Mouse (Mus musculus): ENCODE measurements around the gene Ubald2. TPM values are rescaled to one million over a fixed set of nuclear protein-coding genes. Genes with fewer than 3 reads are reported as not detected.
A peak's percentile ranks its signal among the peaks of the same experiment; 100 is the strongest.
"Not testable (repeated sequence)": the region's sequence is repeated elsewhere in the genome, so short reads cannot be mapped to it uniquely, and the experiment has no call there.

Ubald2 gene
- polyA plus RNA-seq, 1 experiment = 63.2 TPM

- Histone ChIP-seq H3K27ac (ENCODE audit: insufficient read depth, low read length) (no peak overlapping the region), H3K4me1 (ENCODE audit: control insufficient read depth, insufficient read depth, low read length) (no peaks in the 10 kb centered on the region), H3K4me3 (ENCODE audit: insufficient read depth, low read length) (no peak overlapping the region)
- TF ChIP-seq POLR2A (IDR thresholded peaks at IDR 0.05; ENCODE audit: extremely low read depth, insufficient read depth, low read length) = no peak
- no peak for TF ChIP-seq CTCF (IDR thresholded peaks at IDR 0.05; ENCODE audit: extremely low read depth, insufficient read depth, low read length)
These were observed 13.9 kb downstream of the Ubald2 start for GRCm38 (mm10) chr11:116447822-116448221.

- Histone ChIP-seq H3K27ac (ENCODE audit: insufficient read depth, low read length) (no peak overlapping the region), H3K4me1 (ENCODE audit: control insufficient read depth, insufficient read depth, low read length) (no peaks in the 10 kb centered on the region), H3K4me3 (ENCODE audit: insufficient read depth, low read length) (no peak overlapping the region)
- TF ChIP-seq POLR2A (IDR thresholded peaks at IDR 0.05; ENCODE audit: extremely low read depth, insufficient read depth, low read length) (no peak), CTCF (IDR thresholded peaks at IDR 0.05; ENCODE audit: extremely low read depth, insufficient read depth, low read length) (no peak)
These were observed 15.4 kb downstream of the Ubald2 start for GRCm38 (mm10) chr11:116449341-116449740.

GRCm38 (mm10) chr11:116453889-116454288 lies 20.0 kb downstream of the Ubald2 start:
- TF ChIP-seq CTCF (IDR thresholded peaks at IDR 0.05; ENCODE audit: extremely low read depth, insufficient read depth, low read length) (no peak), POLR2A (IDR thresholded peaks at IDR 0.05; ENCODE audit: extremely low read depth, insufficient read depth, low read length) (no peak)
- Histone ChIP-seq H3K4me3 (ENCODE audit: insufficient read depth, low read length) (no peak overlapping the region), H3K4me1 (ENCODE audit: control insufficient read depth, insufficient read depth, low read length) (no peaks in the 10 kb centered on the region), H3K27ac (ENCODE audit: insufficient read depth, low read length) (no peak overlapping the region)

- Histone ChIP-seq H3K4me1 (ENCODE audit: control insufficient read depth, insufficient read depth, low read length) (no peaks in the 10 kb centered on the region), H3K27ac (ENCODE audit: insufficient read depth, low read length) (no peak overlapping the region), H3K4me3 (ENCODE audit: insufficient read depth, low read length) (no peak overlapping the region)
- no peak for TF ChIP-seq POLR2A (IDR thresholded peaks at IDR 0.05; ENCODE audit: extremely low read depth, insufficient read depth, low read length)
- TF ChIP-seq CTCF (IDR thresholded peaks at IDR 0.05; ENCODE audit: extremely low read depth, insufficient read depth, low read length) = no peak
These were observed 22.3 kb downstream of the Ubald2 start for GRCm38 (mm10) chr11:116456234-116456633.

GRCm38 (mm10) chr11:116459786-116460185 lies 25.9 kb downstream of the Ubald2 start:
- TF ChIP-seq CTCF (IDR thresholded peaks at IDR 0.05; ENCODE audit: extremely low read depth, insufficient read depth, low read length) = no peak
- TF ChIP-seq POLR2A (IDR thresholded peaks at IDR 0.05; ENCODE audit: extremely low read depth, insufficient read depth, low read length) = no peak
- no peak overlapping the region for H3K27ac ChIP-seq (ENCODE audit: insufficient read depth, low read length)
- H3K4me3 ChIP-seq (ENCODE audit: insufficient read depth, low read length) = no peak overlapping the region
- no peaks in the 10 kb centered on the region for H3K4me1 ChIP-seq (ENCODE audit: control insufficient read depth, insufficient read depth, low read length)

GRCm38 (mm10) chr11:116463338-116463737 lies 29.4 kb downstream of the Ubald2 start:
- Histone ChIP-seq H3K27ac (ENCODE audit: insufficient read depth, low read length) (no peak overlapping the region), H3K4me3 (ENCODE audit: insufficient read depth, low read length) (no peak overlapping the region), H3K4me1 (ENCODE audit: control insufficient read depth, insufficient read depth, low read length) (no peaks in the 10 kb centered on the region)
- TF ChIP-seq CTCF (IDR thresholded peaks at IDR 0.05; ENCODE audit: extremely low read depth, insufficient read depth, low read length) (no peak), POLR2A (IDR thresholded peaks at IDR 0.05; ENCODE audit: extremely low read depth, insufficient read depth, low read length) (no peak)

- TF ChIP-seq CTCF (IDR thresholded peaks at IDR 0.05; ENCODE audit: extremely low read depth, insufficient read depth, low read length) (peak; percentile 88), POLR2A (IDR thresholded peaks at IDR 0.05; ENCODE audit: extremely low read depth, insufficient read depth, low read length) (no peak)
- H3K4me1 ChIP-seq (ENCODE audit: control insufficient read depth, insufficient read depth, low read length) = no peaks in the 10 kb centered on the region
- H3K4me3 ChIP-seq (ENCODE audit: insufficient read depth, low read length) = no peak overlapping the region
- no peak overlapping the region for H3K27ac ChIP-seq (ENCODE audit: insufficient read depth, low read length)
These were observed 29.9 kb downstream of the Ubald2 start for GRCm38 (mm10) chr11:116463833-116464232.

GRCm38 (mm10) chr11:116466141-116466540 lies 32.2 kb downstream of the Ubald2 start, which contains the start of gene Qrich2:
TSS of gene Qrich2 (minus strand) at chr11:116466241.
- TF ChIP-seq CTCF (IDR thresholded peaks at IDR 0.05; ENCODE audit: extremely low read depth, insufficient read depth, low read length) (no peak), POLR2A (IDR thresholded peaks at IDR 0.05; ENCODE audit: extremely low read depth, insufficient read depth, low read length) (no peak)
- H3K4me1 ChIP-seq (ENCODE audit: control insufficient read depth, insufficient read depth, low read length) = no peaks in the 10 kb centered on the region
- H3K4me3 ChIP-seq (ENCODE audit: insufficient read depth, low read length) = no peak within 1 kb of the TSS
- no peak within 1 kb of the TSS for H3K27ac ChIP-seq (ENCODE audit: insufficient read depth, low read length)

GRCm38 (mm10) chr11:116468338-116468737 lies 34.4 kb downstream of the Ubald2 start:
- H3K4me3 ChIP-seq (ENCODE audit: insufficient read depth, low read length); H3K4me1 ChIP-seq (ENCODE audit: control insufficient read depth, insufficient read depth, low read length); H3K27ac ChIP-seq (ENCODE audit: insufficient read depth, low read length): not testable (repeated sequence)

GRCm38 (mm10) chr11:116470249-116470648 lies 36.4 kb downstream of the Ubald2 start:
- Histone ChIP-seq H3K4me1 (ENCODE audit: control insufficient read depth, insufficient read depth, low read length) (no peaks in the 10 kb centered on the region), H3K4me3 (ENCODE audit: insufficient read depth, low read length) (no peak overlapping the region), H3K27ac (ENCODE audit: insufficient read depth, low read length) (no peak overlapping the region)
- TF ChIP-seq CTCF (IDR thresholded peaks at IDR 0.05; ENCODE audit: extremely low read depth, insufficient read depth, low read length) = no peak
- no peak for TF ChIP-seq POLR2A (IDR thresholded peaks at IDR 0.05; ENCODE audit: extremely low read depth, insufficient read depth, low read length)

- H3K4me1 ChIP-seq (ENCODE audit: control insufficient read depth, insufficient read depth, low read length) = 0 out of 2 replicates have a peak, but pooled peaks cover 1% of the 10 kb centered on the region
- H3K4me3 ChIP-seq (ENCODE audit: insufficient read depth, low read length) = no peak overlapping the region
- no peak overlapping the region for H3K27ac ChIP-seq (ENCODE audit: insufficient read depth, low read length)
- TF ChIP-seq CTCF (IDR thresholded peaks at IDR 0.05; ENCODE audit: extremely low read depth, insufficient read depth, low read length) = no peak
- no peak for TF ChIP-seq POLR2A (IDR thresholded peaks at IDR 0.05; ENCODE audit: extremely low read depth, insufficient read depth, low read length)
These were observed 37.0 kb downstream of the Ubald2 start for GRCm38 (mm10) chr11:116470896-116471295.

Measured in cortical plate, adult 2 months (tissue).